Mouse (Mus musculus) CH12.LX (cell line): Measurements from ENCODE around the gene Shbg.

Experiments used
- CTCF ChIP-seq, 2 experiments: IDR thresholded peaks in 1 of 2; conservative IDR thresholded peaks in 1 of 2; 2 replicates each; pipeline ENCODE4 v1.5.1; 2011 to 2012; ENCODE audit warnings: low read depth in 2 of 2, low read length in 2 of 2, improper control_type of control experiment in 1 of 2, inconsistent platforms in 1 of 2, mild to moderate bottlenecking in 1 of 2, moderate library complexity in 1 of 2
- EP300 ChIP-seq: IDR thresholded peaks from 2 replicates; pipeline ENCODE4 v1.6.1; 2011; ENCODE audit warnings: low read length, improper control_type of control experiment
- ZC3H11A ChIP-seq: IDR thresholded peaks from 2 replicates; pipeline ENCODE4 v1.6.1; 2012; ENCODE audit warnings: low read depth, mild to moderate bottlenecking, inconsistent platforms, low read length, improper control_type of control experiment
- ZNF384 ChIP-seq: IDR thresholded peaks from 2 replicates; pipeline ENCODE4 v1.6.1; 2012; ENCODE audit warnings: low read depth, low read length, improper control_type of control experiment, inconsistent platforms

- TF ChIP-seq ZNF384 (no peak), CTCF (conservative IDR thresholded peaks at IDR 0.05 in 1 of 2, IDR thresholded peaks at IDR 0.05 in 1 of 2; ENCODE audit: low read depth in 2 of 2, low read length in 2 of 2) (no peak), EP300 (peak; percentile 71), ZC3H11A (no peak)
Observed at GRCm38 (mm10) chr11:69662967-69663671, 45.4 kb upstream of the Shbg start.
